Mouse (Mus musculus) midbrain, postnatal 0 days (tissue): Measurements from ENCODE around the gene Pkp4. TPM values are rescaled to one million over a fixed set of nuclear protein-coding genes. Genes with fewer than 3 reads are reported as not detected.

ENCODE experiments used
- ATAC-seq: fragments of 200-750 bp; cut with Nextera tagmentation; 2 replicates; pipeline ENCODE4 v1.8.0; 2017; ENCODE audit warnings: moderate number of reproducible peaks, mild to moderate bottlenecking, moderate TSS enrichment, moderate library complexity; ENCODE audit not compliant: low FRiP score
- DNase-seq: peaks from one replicate; pipeline ENCODE4 v3.0.0-alpha.2; 2015; ENCODE audit warnings: low spot score
- H3K27ac ChIP-seq: fragments of 300-500 bp; sonication (generic); 2 replicates; pipeline ENCODE4 v1.5.1; 2014; ENCODE audit warnings: low read depth, mild to moderate bottlenecking, low read length, mixed read lengths
- H3K27me3 ChIP-seq: fragments of 300-500 bp; sonication (generic); 2 replicates; pipeline ENCODE4 v1.6.1; 2014; ENCODE audit warnings: low read length, control low read depth, mixed read lengths; ENCODE audit not compliant: insufficient read depth
- H3K36me3 ChIP-seq: fragments of 300-500 bp; sonication (generic); 2 replicates; pipeline ENCODE4 v1.6.1; 2014; ENCODE audit warnings: low read length, control low read depth, mixed read lengths; ENCODE audit not compliant: insufficient read depth
- H3K4me1 ChIP-seq: fragments of 300-500 bp; sonication (generic); 2 replicates; pipeline ENCODE4 v1.6.1; 2014; ENCODE audit warnings: mild to moderate bottlenecking, control low read depth, antibody characterized with exemption, low read length, mixed read lengths; ENCODE audit not compliant: insufficient read depth
- H3K4me2 ChIP-seq: fragments of 300-500 bp; sonication (generic); 2 replicates; pipeline ENCODE4 v1.6.1; 2014; ENCODE audit warnings: low read depth, mild to moderate bottlenecking, low read length, mixed read lengths; ENCODE audit not compliant: poor library complexity, severe bottlenecking
- H3K4me3 ChIP-seq: fragments of 300-500 bp; sonication (generic); 2 replicates; pipeline ENCODE4 v1.5.1; 2014; ENCODE audit warnings: low read depth, mild to moderate bottlenecking, low read length, moderate library complexity
- H3K9ac ChIP-seq: fragments of 300-500 bp; sonication (generic); replicated peaks from 2 replicates; pipeline ENCODE4 v1.6.1; 2014; ENCODE audit warnings: mild to moderate bottlenecking, low read length, moderate library complexity, mixed read lengths; ENCODE audit not compliant: poor library complexity, severe bottlenecking
- H3K9me3 ChIP-seq: fragments of 300-500 bp; sonication (generic); 2 replicates; pipeline ENCODE4 v1.6.1; 2016; ENCODE audit warnings: low read length, control low read depth
- CTCF ChIP-seq: IDR thresholded peaks from 2 replicates; pipeline ENCODE4 v1.5.1; 2016; ENCODE audit warnings: antibody characterized with exemption, mild to moderate bottlenecking
- WGBS: fragments of 180-500 bp; shearing (Covaris S2); extraction: QIAGEN DNeasy Blood & Tissue Kit; methylation state at CpG from one replicate; pipeline ENCODE4 v1.1.7; 2014; 5-methylcytosine and 5-hydroxymethylcytosine counted together
- polyA plus RNA-seq: library from polyadenylated mRNA; unstranded; fragments of >200 nt; fragmentation: Nextera tagmentation; extraction: Ambion mirVana; gene quantifications from 2 replicates; pipeline ENCODE4 v1.2.1, GENCODE M21; 2015
- total RNA-seq: library from RNA; depleted of rRNA; stranded (reverse); fragments of >200 nt; gene quantifications from 2 replicates; pipeline ENCODE4 v1.2.3, GENCODE M21; 2014

The Pkp4 gene
- total and polyA plus RNA-seq, 2 experiments from 2014 or later, result 21.6 to 105 TPM

GRCm38 (mm10) chr2:59193117-59193516, 32.5 kb downstream of the Pkp4 start:
- 85% methylated on average over 5 of the region's 5 CpGs for WGBS
- H3K9me3 ChIP-seq, result no peaks in the 10 kb centered on the region
- DNase-seq (no peak), ATAC-seq (no peak)
- H3K27me3 ChIP-seq, result no peaks in the 10 kb centered on the region
- no peak overlapping the region for H3K4me2 ChIP-seq
- H3K36me3 ChIP-seq, result no peaks in the 10 kb centered on the region
- no peak overlapping the region for H3K27ac ChIP-seq
- H3K4me1 ChIP-seq, result no peaks in the 10 kb centered on the region; the same call in 1 of the 2 replicates
- H3K4me3 ChIP-seq, result no peak overlapping the region
- no peak overlapping the region for H3K9ac ChIP-seq
- no peak for TF ChIP-seq CTCF

- H3K4me2 ChIP-seq, result no peak overlapping the region
- no peak for DNase-seq
- H3K27me3 ChIP-seq, result no peaks in the 10 kb centered on the region
- no peak for TF ChIP-seq CTCF
- H3K27ac ChIP-seq, result no peak overlapping the region
- no peaks in the 10 kb centered on the region for H3K36me3 ChIP-seq
- no peaks in the 10 kb centered on the region for H3K9me3 ChIP-seq
- no peaks in the 10 kb centered on the region for H3K4me1 ChIP-seq
- no peak overlapping the region for H3K9ac ChIP-seq
- H3K4me3 ChIP-seq, result no peak overlapping the region
- no peak for ATAC-seq
- WGBS, result 90% methylated on average over 4 of the region's 4 CpGs
Measured at GRCm38 (mm10) chr2:59197156-59197555, 36.5 kb downstream of the Pkp4 start.

GRCm38 (mm10) chr2:59199476-59199976, 38.9 kb downstream of the Pkp4 start:
- H3K27me3 ChIP-seq, result no peaks in the 10 kb centered on the region
- no peak overlapping the region for H3K4me3 ChIP-seq
- H3K27ac ChIP-seq, result no peak overlapping the region
- ATAC-seq (no peak), DNase-seq (no peak)
- 94% methylated on average over 5 of the region's 5 CpGs for WGBS
- H3K4me2 ChIP-seq, result no peak overlapping the region
- H3K4me1 ChIP-seq, result peaks cover 8% of the 10 kb centered on the region; the same call in 1 of the 2 replicates
- TF ChIP-seq CTCF, result no peak
- no peaks in the 10 kb centered on the region for H3K36me3 ChIP-seq
- H3K9ac ChIP-seq, result no peak overlapping the region
- H3K9me3 ChIP-seq, result no peaks in the 10 kb centered on the region

GRCm38 (mm10) chr2:59200511-59200910, 39.9 kb downstream of the Pkp4 start:
- no peak overlapping the region for H3K4me2 ChIP-seq
- no peak overlapping the region for H3K27ac ChIP-seq
- 73% methylated on average over 3 of the region's 3 CpGs for WGBS

GRCm38 (mm10) chr2:59202930-59203329, 42.3 kb downstream of the Pkp4 start:
- H3K9me3 ChIP-seq, result no peaks in the 10 kb centered on the region
- TF ChIP-seq CTCF, result no peak
- H3K4me2 ChIP-seq, result no peak overlapping the region
- H3K4me1 ChIP-seq, result peaks cover 10% of the 10 kb centered on the region
- H3K4me3 ChIP-seq, result no peak overlapping the region
- H3K27me3 ChIP-seq, result no peaks in the 10 kb centered on the region
- no peak overlapping the region for H3K27ac ChIP-seq
- ATAC-seq (no peak), DNase-seq (no peak)
- H3K36me3 ChIP-seq, result no peaks in the 10 kb centered on the region
- 81% methylated on average over 5 of the region's 5 CpGs for WGBS
- no peak overlapping the region for H3K9ac ChIP-seq

More at GRCm38 (mm10) chr2:59200511-59200910, 39.9 kb downstream of the Pkp4 start:
- Histone ChIP-seq H3K27me3 (no peaks in the 10 kb centered on the region), H3K9me3 (no peaks in the 10 kb centered on the region), H3K4me3 (no peak overlapping the region), H3K4me1 (peaks cover 8% of the 10 kb centered on the region; the same call in 1 of the 2 replicates), H3K36me3 (no peaks in the 10 kb centered on the region), H3K9ac (no peak overlapping the region)
- TF ChIP-seq CTCF, result no peak
- no peak for ATAC-seq
- DNase-seq, result no peak

- TF ChIP-seq CTCF, result no peak
- no peak for ATAC-seq
- Histone ChIP-seq H3K4me3 (no peak overlapping the region), H3K9ac (no peak overlapping the region), H3K36me3 (no peaks in the 10 kb centered on the region), H3K9me3 (no peaks in the 10 kb centered on the region), H3K4me1 (peaks cover 14% of the 10 kb centered on the region), H3K27me3 (no peaks in the 10 kb centered on the region), H3K27ac (no peak overlapping the region), H3K4me2 (no peak overlapping the region)
- no peak for DNase-seq
- WGBS, result 56% methylated on average over 3 of the region's 3 CpGs
Measured at GRCm38 (mm10) chr2:59203627-59204425, 43.2 kb downstream of the Pkp4 start.
